Mouse (Mus musculus) heart, embryonic 13.5 days (tissue): Measurements from ENCODE around the gene Aldh6a1. TPM values are rescaled to one million over a fixed set of nuclear protein-coding genes. Genes with fewer than 3 reads are reported as not detected.

Experiments
- ATAC-seq: fragments of 200-750 bp; cut with Nextera tagmentation; 2 replicates; pipeline ENCODE4 v1.8.0; 2017; ENCODE audit warnings: moderate TSS enrichment; ENCODE audit not compliant: insufficient number of reproducible peaks, low FRiP score, low TSS enrichment; ENCODE audit errors: extremely low read depth
- H3K27ac ChIP-seq: fragments of 300-500 bp; sonication (generic); replicated peaks from 2 replicates; pipeline ENCODE4 v1.5.1; 2015; ENCODE audit warnings: moderate library complexity, mild to moderate bottlenecking, inconsistent platforms
- H3K27me3 ChIP-seq: fragments of 300-500 bp; sonication (generic); replicated peaks from 2 replicates; pipeline ENCODE4 v1.6.1; 2015; ENCODE audit warnings: mild to moderate bottlenecking, inconsistent platforms
- H3K36me3 ChIP-seq: fragments of 300-500 bp; sonication (generic); 2 replicates; pipeline ENCODE4 v1.6.1; 2015; ENCODE audit warnings: mild to moderate bottlenecking, inconsistent platforms
- H3K4me1 ChIP-seq: fragments of 300-500 bp; sonication (generic); 2 replicates; pipeline ENCODE4 v1.6.1; 2015; ENCODE audit warnings: inconsistent platforms
- H3K4me2 ChIP-seq: fragments of 300-500 bp; sonication (generic); 2 replicates; pipeline ENCODE4 v1.6.1; 2015; ENCODE audit warnings: inconsistent platforms, mild to moderate bottlenecking, moderate library complexity
- H3K4me3 ChIP-seq: fragments of 300-500 bp; sonication (generic); 2 replicates; pipeline ENCODE4 v1.5.1; 2015; ENCODE audit warnings: moderate library complexity, mild to moderate bottlenecking, inconsistent platforms
- H3K9ac ChIP-seq: fragments of 300-500 bp; sonication (generic); 2 replicates; pipeline ENCODE4 v1.6.1; 2015; ENCODE audit warnings: inconsistent platforms, mild to moderate bottlenecking, moderate library complexity
- H3K9me3 ChIP-seq: fragments of 300-500 bp; sonication (generic); 2 replicates; pipeline ENCODE4 v1.6.1; 2016; ENCODE audit warnings: inconsistent platforms
- WGBS: fragments of 180-500 bp; shearing (Covaris S2); methylation state at CpG from one replicate; pipeline ENCODE4 v1.1.7; 2015; ENCODE audit warnings: mixed read lengths; 5-methylcytosine and 5-hydroxymethylcytosine counted together
- polyA plus RNA-seq: library from polyadenylated mRNA; unstranded; fragments of >200 nt; fragmentation: Nextera tagmentation; extraction: Ambion mirVana; gene quantifications from 2 replicates; pipeline ENCODE4 v1.2.1, GENCODE M21; 2015

The Aldh6a1 gene
- polyA plus RNA-seq, 1 experiment from 2014 or later = 36.1 TPM

DNA sequence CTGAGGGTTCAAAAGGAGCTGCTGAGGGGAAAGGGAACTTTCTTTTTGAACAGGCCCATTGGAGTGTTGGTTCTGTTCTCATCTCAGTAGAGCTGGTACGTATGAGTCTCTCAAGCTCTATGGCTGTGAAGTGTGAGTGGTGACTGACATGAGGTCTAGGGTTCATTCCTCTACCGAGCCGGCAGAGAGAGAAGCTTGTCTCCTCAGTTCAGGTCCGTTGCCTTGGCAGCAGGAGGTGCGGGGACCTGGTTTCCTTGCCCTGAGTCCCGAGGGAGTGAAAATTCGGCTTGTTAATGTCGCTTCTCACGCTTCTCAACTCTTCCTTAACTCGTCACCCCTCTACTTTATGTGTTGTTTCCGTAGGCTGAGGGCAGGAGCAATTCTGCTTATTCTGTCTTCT is 997 bp upstream of the Aldh6a1 start:
- no peak for ATAC-seq
- peak overlapping the region; percentile 89 for H3K9ac ChIP-seq
- H3K36me3 ChIP-seq = peaks cover 3% of the 10 kb centered on the region
- peaks cover 28% of the 10 kb centered on the region for H3K4me1 ChIP-seq
- 2% methylated on average over 11 of the region's 11 CpGs for WGBS
- H3K27ac ChIP-seq = peak overlapping the region; percentile 76
- peak overlapping the region; percentile 82 for H3K4me3 ChIP-seq
- peak overlapping the region; percentile 98 for H3K4me2 ChIP-seq
- no peaks in the 10 kb centered on the region for H3K9me3 ChIP-seq
- peaks cover 10% of the 10 kb centered on the region; the same call in 1 of the 2 replicates for H3K27me3 ChIP-seq

DNA sequence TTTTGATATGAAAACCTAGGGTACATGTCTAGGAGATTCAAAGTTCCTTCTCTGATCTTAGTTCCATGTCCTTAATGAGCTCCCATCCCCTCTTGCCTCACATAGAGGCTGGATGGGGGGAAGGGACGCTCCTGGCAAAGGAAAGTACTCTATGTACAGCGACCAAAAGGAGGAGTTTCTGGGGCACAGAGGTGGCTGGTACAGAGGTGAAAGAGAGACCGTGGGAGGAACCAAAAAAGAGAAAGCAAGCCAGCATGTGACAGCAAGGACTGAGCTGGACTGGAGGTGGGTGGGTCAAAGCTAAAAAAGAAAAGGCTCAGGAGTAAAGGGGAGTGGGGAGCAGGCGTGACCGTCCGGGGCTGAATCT is 470 bp downstream of the Aldh6a1 start:
- Histone ChIP-seq H3K4me3 (peak overlapping the region; percentile 82), H3K9ac (peak overlapping the region; percentile 88), H3K4me2 (peak overlapping the region; percentile 98), H3K9me3 (no peaks in the 10 kb centered on the region), H3K36me3 (peaks cover 2% of the 10 kb centered on the region; the same call in 1 of the 2 replicates), H3K27ac (peak overlapping the region; percentile 86), H3K4me1 (peaks cover 28% of the 10 kb centered on the region), H3K27me3 (peaks cover 17% of the 10 kb centered on the region)
- no peak for ATAC-seq
- 0% methylated on average over 6 of the region's 6 CpGs for WGBS

GRCm38 (mm10) chr12:84449887-84450286 is 917 bp downstream of the Aldh6a1 start:
- Histone ChIP-seq H3K4me2 (peak overlapping the region; percentile 98), H3K27ac (peak overlapping the region; percentile 86), H3K9me3 (no peaks in the 10 kb centered on the region), H3K4me1 (peaks cover 28% of the 10 kb centered on the region), H3K4me3 (peak overlapping the region; percentile 82), H3K36me3 (peaks cover 2% of the 10 kb centered on the region; the same call in 1 of the 2 replicates), H3K9ac (peak overlapping the region; percentile 88), H3K27me3 (peaks cover 19% of the 10 kb centered on the region)
- 39% methylated on average over 10 of the region's 10 CpGs for WGBS
- no peak for ATAC-seq

GRCm38 (mm10) chr12:84448181-84448580 is 2.6 kb downstream of the Aldh6a1 start:
- no peak overlapping the region for H3K27ac ChIP-seq
- no peak for ATAC-seq
- H3K36me3 ChIP-seq = no peaks in the 10 kb centered on the region
- H3K9ac ChIP-seq = no peak overlapping the region
- H3K9me3 ChIP-seq = no peaks in the 10 kb centered on the region
- H3K4me1 ChIP-seq = peaks cover 21% of the 10 kb centered on the region
- 75% methylated on average over 6 of the region's 6 CpGs for WGBS
- H3K4me3 ChIP-seq = no peak overlapping the region
- H3K27me3 ChIP-seq = peaks cover 21% of the 10 kb centered on the region
- H3K4me2 ChIP-seq = no peak overlapping the region

- H3K9ac ChIP-seq = no peak overlapping the region
- H3K36me3 ChIP-seq = no peaks in the 10 kb centered on the region
- peaks cover 21% of the 10 kb centered on the region for H3K27me3 ChIP-seq
- no peaks in the 10 kb centered on the region for H3K9me3 ChIP-seq
- no peak for ATAC-seq
- H3K4me2 ChIP-seq = no peak overlapping the region
- H3K4me1 ChIP-seq = peaks cover 15% of the 10 kb centered on the region
- WGBS = 66% methylated on average over 1 of the region's 1 CpGs
- no peak overlapping the region for H3K4me3 ChIP-seq
- H3K27ac ChIP-seq = no peak overlapping the region
These were observed 3.4 kb downstream of the Aldh6a1 start for GRCm38 (mm10) chr12:84447386-84447785.

DNA sequence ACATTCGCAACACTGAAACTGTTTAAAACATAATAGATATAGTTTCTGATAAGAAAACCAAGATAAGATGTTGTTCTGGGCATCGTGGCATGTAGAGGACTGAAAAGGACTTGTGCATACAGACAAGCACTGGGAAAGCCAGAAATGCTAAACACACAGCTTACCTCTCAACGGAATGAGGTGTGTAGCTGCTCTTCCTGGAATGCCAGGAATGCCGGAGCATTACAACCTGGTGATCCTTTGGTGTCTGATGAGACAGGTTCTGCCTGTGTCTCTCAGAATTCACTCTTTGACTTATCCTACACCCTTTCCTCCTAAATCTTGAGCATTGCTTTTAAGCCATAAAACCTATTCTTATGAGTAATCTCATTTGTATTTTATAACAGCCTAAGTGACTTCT is 8.3 kb downstream of the Aldh6a1 start:
- ATAC-seq = no peak

GRCm38 (mm10) chr12:84438697-84439096 is 12.1 kb downstream of the Aldh6a1 start:
- peaks cover 33% of the 10 kb centered on the region for H3K36me3 ChIP-seq
- H3K27ac ChIP-seq = no peak overlapping the region
- no peak overlapping the region for H3K9ac ChIP-seq
- no peak overlapping the region for H3K4me3 ChIP-seq
- H3K9me3 ChIP-seq = no peaks in the 10 kb centered on the region
- H3K4me1 ChIP-seq = 0 out of 2 replicates have a peak, but pooled peaks cover 5% of the 10 kb centered on the region
- no peaks in the 10 kb centered on the region for H3K27me3 ChIP-seq
- ATAC-seq = no peak
- 56% methylated on average over 2 of the region's 2 CpGs for WGBS
- no peak overlapping the region for H3K4me2 ChIP-seq

More for the DNA sequence above, 8.3 kb downstream of the Aldh6a1 start:
- Histone ChIP-seq H3K4me2 (no peak overlapping the region), H3K4me3 (no peak overlapping the region), H3K27ac (no peak overlapping the region), H3K4me1 (0 out of 2 replicates have a peak, but pooled peaks cover 5% of the 10 kb centered on the region), H3K9ac (no peak overlapping the region), H3K9me3 (no peaks in the 10 kb centered on the region), H3K27me3 (peaks cover 18% of the 10 kb centered on the region), H3K36me3 (peaks cover 23% of the 10 kb centered on the region)
- WGBS = 68% methylated on average over 4 of the region's 4 CpGs

DNA sequence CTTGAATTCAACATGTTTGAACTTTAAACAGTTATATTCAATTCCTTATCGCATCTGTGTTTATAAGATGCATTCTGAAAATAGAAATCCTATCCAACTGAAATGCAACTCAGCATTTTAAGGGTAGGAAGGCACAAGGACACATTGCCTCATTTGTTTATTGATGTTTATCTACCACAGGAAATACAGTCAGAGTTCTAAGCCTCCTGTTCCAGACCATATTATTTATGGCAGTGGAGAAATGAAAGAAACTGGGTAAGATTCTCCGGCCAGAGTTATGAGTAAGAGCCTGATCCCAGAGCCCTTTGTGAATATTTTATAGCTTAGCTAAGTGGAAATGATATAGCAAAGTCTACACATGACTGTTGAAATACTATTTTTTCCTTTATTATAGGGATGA is 21.0 kb downstream of the Aldh6a1 start:
- ATAC-seq = no peak
- Histone ChIP-seq H3K9me3 (no peaks in the 10 kb centered on the region), H3K4me2 (no peak overlapping the region), H3K9ac (no peak overlapping the region), H3K27me3 (no peaks in the 10 kb centered on the region), H3K36me3 (peaks cover 30% of the 10 kb centered on the region), H3K4me1 (no peaks in the 10 kb centered on the region), H3K27ac (no peak overlapping the region), H3K4me3 (no peak overlapping the region)
- WGBS = 79% methylated on average over 2 of the region's 2 CpGs

DNA sequence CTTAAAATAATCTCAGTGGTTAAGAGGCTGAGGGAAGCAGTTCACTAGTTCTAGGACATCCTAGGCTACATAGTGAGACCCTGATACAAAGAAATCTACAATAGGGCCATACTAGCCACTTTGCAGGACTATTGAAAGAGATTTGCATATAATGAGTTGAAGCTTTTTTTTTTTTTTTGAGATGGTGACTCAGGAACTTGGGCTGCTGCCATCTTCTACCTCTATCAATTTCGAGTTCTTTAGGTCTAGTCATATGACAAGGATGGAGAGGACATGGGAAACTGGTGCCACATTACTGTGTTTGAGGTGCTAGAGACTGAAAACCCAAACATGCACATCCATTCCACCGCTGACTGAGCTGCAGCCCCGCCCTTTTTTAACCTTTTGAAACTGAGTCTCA is 26.8 kb downstream of the Aldh6a1 start:
- Histone ChIP-seq H3K9me3 (no peaks in the 10 kb centered on the region), H3K27ac (no peak overlapping the region), H3K4me3 (no peak overlapping the region), H3K27me3 (no peaks in the 10 kb centered on the region), H3K4me2 (no peak overlapping the region), H3K9ac (no peak overlapping the region), H3K36me3 (no peaks in the 10 kb centered on the region), H3K4me1 (no peaks in the 10 kb centered on the region)
- ATAC-seq = no peak
- 55% methylated on average over 3 of the region's 3 CpGs for WGBS

GRCm38 (mm10) chr12:84417605-84417922 is 33.2 kb downstream of the Aldh6a1 start:
- Histone ChIP-seq H3K9me3 (no peaks in the 10 kb centered on the region), H3K4me3 (peak overlapping the region; percentile 70), H3K27me3 (no peaks in the 10 kb centered on the region), H3K36me3 (no peaks in the 10 kb centered on the region), H3K9ac (peak overlapping the region; percentile 85), H3K4me2 (peak overlapping the region; percentile 82), H3K4me1 (peaks cover 6% of the 10 kb centered on the region; the same call in 1 of the 2 replicates), H3K27ac (peak overlapping the region; percentile 66)
- WGBS = 28% methylated on average over 18 of the region's 18 CpGs
- ATAC-seq = no peak

- peak; percentile 87 for ATAC-seq
- H3K27me3 ChIP-seq = no peaks in the 10 kb centered on the region
- H3K4me1 ChIP-seq = peaks cover 6% of the 10 kb centered on the region; the same call in 1 of the 2 replicates
- peak within 1 kb of the TSS; percentile 70 for H3K4me3 ChIP-seq
- no peaks in the 10 kb centered on the region for H3K9me3 ChIP-seq
- H3K4me2 ChIP-seq = peak within 1 kb of the TSS; percentile 82
- WGBS = 3% methylated on average over 50 of the region's 50 CpGs
- H3K36me3 ChIP-seq = no peaks in the 10 kb centered on the region
- peak within 1 kb of the TSS; percentile 85 for H3K9ac ChIP-seq
- H3K27ac ChIP-seq = peak within 1 kb of the TSS; percentile 66
These were observed 33.8 kb downstream of the Aldh6a1 start, which contains the start of gene Rnf113a2 for GRCm38 (mm10) chr12:84416834-84417604. Gene Rnf113a2, plus strand, starts transcription at chr12:84417196.
